Mouse (Mus musculus): Measurements from ENCODE around the gene Gm11492. TPM values are rescaled to one million over a fixed set of nuclear protein-coding genes. Genes with fewer than 3 reads are reported as not detected.

The Gm11492 gene
- total and polyA plus RNA-seq, 3 experiments, result not detected

DNA sequence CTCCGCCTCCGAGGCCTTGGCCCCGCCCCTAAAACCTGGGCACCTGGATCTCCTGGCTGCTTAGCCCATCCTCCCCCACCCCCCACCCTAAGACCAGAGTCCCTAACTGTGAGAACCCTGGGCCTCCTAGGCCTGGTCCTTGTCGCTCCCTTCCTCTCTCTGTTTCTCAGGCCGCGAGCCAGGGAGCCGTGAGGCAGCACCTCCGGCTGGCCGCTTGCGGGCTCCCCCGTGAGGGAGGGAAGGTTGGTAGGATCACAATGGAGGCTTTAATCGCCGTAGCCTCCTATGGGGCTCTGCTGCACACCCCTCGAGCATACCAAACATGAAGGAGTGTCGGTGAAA is 25.9 kb downstream of the Gm11492 start (continued):
- TF ChIP-seq BHLHE40 (IDR thresholded peaks at IDR 0.05; ENCODE audit: borderline replicate concordance, low read depth, low read length) (no peak), ETS1 (IDR thresholded peaks at IDR 0.05; ENCODE audit: low read depth, low read length) (no peak), MAFK (IDR thresholded peaks at IDR 0.05; ENCODE audit: borderline replicate concordance, low read depth, low read length) (no peak), NRF1 (IDR thresholded peaks at IDR 0.05; ENCODE audit: insufficient read depth, low read depth, low read length, poor library complexity, severe bottlenecking) (no peak), ZMIZ1 (IDR thresholded peaks at IDR 0.05; ENCODE audit: low read depth, low read length) (no peak), MEF2A (IDR thresholded peaks at IDR 0.05; ENCODE audit: extremely low read depth, insufficient replicate concordance, low read depth, low read length, poor library complexity, severe bottlenecking) (no peak), TBP (IDR thresholded peaks at IDR 0.05; ENCODE audit: low read depth, low read length) (no peak), RAD21 (IDR thresholded peaks at IDR 0.05; ENCODE audit: low read depth, low read length) (no peak), MYC (IDR thresholded peaks at IDR 0.05; ENCODE audit: low read depth, low read length) (no peak), GABPA (IDR thresholded peaks at IDR 0.05; ENCODE audit: low read depth, low read length) (no peak), TAL1 (IDR thresholded peaks at IDR 0.05; ENCODE audit: low read length) (no peak)

GRCm38 (mm10) chr11:87592713-87593598 is 26.5 kb downstream of the Gm11492 start:
- H3K36me3 ChIP-seq (ENCODE audit: control insufficient read depth in 1 of 2, insufficient read depth in 2 of 2, low read length in 2 of 2), result peaks cover 0 to 13% of the 10 kb centered on the region in 2 experiments; a peak in 2 of 4 replicates
- peaks cover 5 to 17% of the 10 kb centered on the region in 2 experiments; a peak in 3 of 4 replicates for H3K4me1 ChIP-seq (ENCODE audit: control insufficient read depth in 1 of 2, insufficient read depth in 2 of 2, low read length in 2 of 2)
- H3K9me3 ChIP-seq (replicated peaks; ENCODE audit: insufficient read depth, low read length), result no peaks in the 10 kb centered on the region
- peak overlapping the region; percentile 56 for H3K27ac ChIP-seq (ENCODE audit: control insufficient read depth, low read depth, low read length)
- peaks cover 26% of the 10 kb centered on the region for H3K79me2 ChIP-seq (ENCODE audit: control insufficient read depth, insufficient read depth, low read length, poor library complexity)
- DNase-seq (ENCODE audit: low read depth, low spot score), result peak; percentile 48
- no peaks in the 10 kb centered on the region for H3K27me3 ChIP-seq (ENCODE audit: control insufficient read depth in 1 of 2, insufficient read depth in 2 of 2, low read length in 2 of 2)
- peak overlapping the region; percentile 65 to 83 for H3K4me3 ChIP-seq (ENCODE audit: control insufficient read depth in 1 of 2, insufficient read depth in 1 of 2, low read depth in 2 of 2, low read length in 2 of 2)
- H3K9ac ChIP-seq (ENCODE audit: control insufficient read depth, low read depth, low read length, poor library complexity, severe bottlenecking), result peak overlapping the region; percentile 69
- TF ChIP-seq POLR2AphosphoS5 (IDR thresholded peaks at IDR 0.05; ENCODE audit: borderline replicate concordance, low read depth, low read length) (no peak), MAFK (IDR thresholded peaks at IDR 0.05; ENCODE audit: borderline replicate concordance, low read depth, low read length) (peak; percentile 64; the same call in 1 of the 2 replicates), GABPA (IDR thresholded peaks at IDR 0.05; ENCODE audit: low read depth, low read length) (no peak), ZNF384 (IDR thresholded peaks at IDR 0.05; ENCODE audit: low read depth, low read length) (peak; percentile 50), TAL1 (IDR thresholded peaks at IDR 0.05; ENCODE audit: low read length) (no peak), ETS1 (IDR thresholded peaks at IDR 0.05; ENCODE audit: low read depth, low read length) (no peak), POLR2A (IDR thresholded peaks at IDR 0.05; ENCODE audit: control insufficient read depth in 1 of 2, insufficient read depth in 1 of 2, low read depth in 1 of 2, low read length in 2 of 2, poor library complexity in 1 of 2) (0 out of 4 replicates have a peak, but pooled peaks of 1 of the 2 experiments have one; percentile 4)

Data from MEL (cell line).